ENCODE assay signal across 10 mouse cellular contexts in genomic region chr19:7089842-7090251, GRCm38 (mm10). TPM values are rescaled to one million over a fixed set of nuclear protein-coding genes. Genes with fewer than 3 reads are reported as not detected.
A peak's percentile ranks its signal among the peaks of the same experiment; 100 is the strongest.
DNase-seq lines count a peak whose midpoint lies in the region; ATAC-seq and TF ChIP-seq lines count a peak whose summit lies in the region.
"Had no signal": no experiment of that assay in that cellular context is flagged by ENCODE, and none has a peak within 500 bp of the region (broad histone marks: within the 10 kb centered on the region; RNA-seq: fewer than 3 reads in every experiment).

No protein-coding gene starts in this region.

- H3K9me3 ChIP-seq in liver, embryonic 12.5 days (replicated peaks): no peaks in the 10 kb centered on the region
- no peaks in the 10 kb centered on the region for H3K9me3 ChIP-seq in liver, embryonic 11.5 days (ENCODE audit: control insufficient read depth, low read length)
- no peaks in the 10 kb centered on the region for H3K9me3 ChIP-seq in liver, embryonic 14.5 days (ENCODE audit: control insufficient read depth, low read length)

- no peak for TF ChIP-seq POLR2A in olfactory bulb, adult 2 months (IDR thresholded peaks at IDR 0.05; ENCODE audit: insufficient read depth, low read depth, low read length)

- ATAC-seq in liver, embryonic 12.5 days: peak; percentile 64
- ATAC-seq in liver, embryonic 11.5 days (replicated peaks; ENCODE audit: low FRiP score): no peak
- ATAC-seq in liver, embryonic 14.5 days (ENCODE audit: insufficient read depth): peak; percentile 52; the same call in 1 of the 2 replicates

- no peak overlapping the region for H3K9ac ChIP-seq in liver, embryonic 12.5 days
- H3K9ac ChIP-seq in liver, embryonic 11.5 days (ENCODE audit: low read depth, low read length): no peak overlapping the region
- no peak overlapping the region for H3K9ac ChIP-seq in liver, embryonic 14.5 days (replicated peaks)

- no peak overlapping the region for H3K4me3 ChIP-seq in liver, embryonic 12.5 days
- H3K4me3 ChIP-seq in liver, embryonic 11.5 days (ENCODE audit: low read depth, low read length): no peak overlapping the region
- H3K4me3 ChIP-seq in liver, embryonic 14.5 days (ENCODE audit: insufficient read depth in 1 of 2, low read depth in 2 of 2, low read length in 2 of 2): no peak overlapping the region
- H3K4me3 ChIP-seq in olfactory bulb, adult 2 months (ENCODE audit: insufficient read depth, low read depth, low read length): no peak overlapping the region

- intact Hi-C loops in gastrocnemius, postnatal 14 days (cut with DNase I; ENCODE audit: low total_unique reads): no loop called here

- peaks cover 89% of the 10 kb centered on the region for H3K27me3 ChIP-seq in liver, embryonic 12.5 days (replicated peaks)
- peaks cover 36% of the 10 kb centered on the region for H3K27me3 ChIP-seq in liver, embryonic 11.5 days (replicated peaks; ENCODE audit: control insufficient read depth, insufficient read depth, low read length)
- H3K27me3 ChIP-seq in liver, embryonic 14.5 days (ENCODE audit: control insufficient read depth, insufficient read depth, low read length): peaks cover 2% of the 10 kb centered on the region

- no peaks in the 10 kb centered on the region for H3K36me3 ChIP-seq in liver, embryonic 12.5 days
- H3K36me3 ChIP-seq in liver, embryonic 11.5 days (ENCODE audit: control insufficient read depth, insufficient read depth, low read length): no peaks in the 10 kb centered on the region
- H3K36me3 ChIP-seq in liver, embryonic 14.5 days (replicated peaks; ENCODE audit: control insufficient read depth, insufficient read depth, low read depth): no peaks in the 10 kb centered on the region

- TF ChIP-seq CTCF in liver, embryonic 14.5 days (IDR thresholded peaks at IDR 0.05; ENCODE audit: low read depth): no peak
- no peak for TF ChIP-seq CTCF in olfactory bulb, adult 2 months (IDR thresholded peaks at IDR 0.05; ENCODE audit: insufficient read depth, low read depth, low read length)

- DNase-seq in gastrocnemius, postnatal 25 days: peak; percentile 51
- no peak for DNase-seq in gastrocnemius, postnatal 14 days
- no peak for DNase-seq in liver, embryonic 11.5 days (ENCODE audit: low spot score)
- DNase-seq in liver, embryonic 14.5 days (ENCODE audit: low read depth in 3 of 3, low spot score in 3 of 3): no peak
- DNase-seq in urinary bladder, postnatal 36 days (ENCODE audit: low spot score in 2 of 2): no peak
- no peak for DNase-seq in cerebellum, postnatal 14 days
- DNase-seq: B cell, adult 2 months; cerebellum, adult 18-20 months had no signal

- WGBS in liver, embryonic 12.5 days (ENCODE audit: insufficient replicate concordance): 24% methylated on average over 7 of the region's 7 CpGs
- 32% methylated on average over 7 of the region's 7 CpGs for WGBS in liver, embryonic 11.5 days
- WGBS in liver, embryonic 14.5 days (ENCODE audit: insufficient replicate concordance): 36% methylated on average over 7 of the region's 7 CpGs
- WGBS in olfactory bulb, adult 2 months: 78% methylated on average over 7 of the region's 7 CpGs

- no peak overlapping the region for H3K4me2 ChIP-seq in liver, embryonic 12.5 days
- no peak overlapping the region for H3K4me2 ChIP-seq in liver, embryonic 11.5 days
- no peak overlapping the region for H3K4me2 ChIP-seq in liver, embryonic 14.5 days (ENCODE audit: low read depth)

- no peak overlapping the region for H3K27ac ChIP-seq in liver, embryonic 12.5 days
- H3K27ac ChIP-seq in liver, embryonic 11.5 days (ENCODE audit: low read depth, low read length): no peak overlapping the region
- no peak overlapping the region for H3K27ac ChIP-seq in liver, embryonic 14.5 days
- H3K27ac ChIP-seq in olfactory bulb, adult 2 months (ENCODE audit: insufficient read depth, low read depth, low read length): peak overlapping the region; percentile 46; the same call in 1 of the 2 replicates

- H3K4me1 ChIP-seq in liver, embryonic 12.5 days: no peaks in the 10 kb centered on the region
- no peaks in the 10 kb centered on the region for H3K4me1 ChIP-seq in liver, embryonic 11.5 days (replicated peaks; ENCODE audit: control insufficient read depth, insufficient read depth, low read length)
- H3K4me1 ChIP-seq in liver, embryonic 14.5 days (replicated peaks; ENCODE audit: control insufficient read depth in 2 of 2, insufficient read depth in 2 of 2, low read length in 1 of 2): no peaks in the 10 kb centered on the region
- H3K4me1 ChIP-seq in olfactory bulb, adult 2 months (ENCODE audit: control insufficient read depth, insufficient read depth, low read length): peaks cover 64% of the 10 kb centered on the region

- TF ChIP-seq EP300 in liver, embryonic 14.5 days (IDR thresholded peaks at IDR 0.05; ENCODE audit: low read depth): no peak

RNA-seq across cellular contexts. Expression of gene Flrt1, which starts 15.7 kb away (rescaled TPM):
- total RNA-seq in gastrocnemius, postnatal 25 days (2021): under 1 TPM; 0.31 to 0.35 TPM
- under 1 TPM; 0.27 to 0.51 TPM for total RNA-seq in gastrocnemius, postnatal 14 days (2021)
- polyA plus RNA-seq in liver, embryonic 12.5 days (2016; fragmentation: Nextera tagmentation; extraction: Ambion mirVana): 0.23 TPM in 2 replicates
- polyA plus RNA-seq in liver, embryonic 11.5 days (2014; fragmentation: Nextera tagmentation; extraction: Ambion mirVana): 0.60 and 0.64 TPM in 2 replicates
- 0.01 and 0.02 TPM in 2 replicates for polyA plus RNA-seq in liver, embryonic 14.5 days (2012; rRNA removed)
- polyA plus RNA-seq in liver, embryonic 14.5 days (2014; fragmentation: Nextera tagmentation; extraction: Ambion mirVana): 0.08 and 0.09 TPM in 2 replicates
- polyA plus RNA-seq in olfactory bulb, adult 2 months (2012; ENCODE audit: insufficient read depth, insufficient read length, low replicate concordance, missing spikeins): not detected in 2 replicates

RNA-seq across cellular contexts. Expression of gene Macrod1, which starts 33.2 kb away (rescaled TPM):
- 100 to 1,000 TPM; 227 to 252 TPM for total RNA-seq in gastrocnemius, postnatal 25 days (2021)
- 100 to 1,000 TPM; 187 to 192 TPM for total RNA-seq in gastrocnemius, postnatal 14 days (2021)
- polyA plus RNA-seq in liver, embryonic 12.5 days (2016; fragmentation: Nextera tagmentation; extraction: Ambion mirVana): 6.4 and 7.6 TPM in 2 replicates
- polyA plus RNA-seq in liver, embryonic 11.5 days (2014; fragmentation: Nextera tagmentation; extraction: Ambion mirVana): 5.9 and 6.7 TPM in 2 replicates
- 4.5 TPM in 2 replicates for polyA plus RNA-seq in liver, embryonic 14.5 days (2012; rRNA removed)
- polyA plus RNA-seq in liver, embryonic 14.5 days (2014; fragmentation: Nextera tagmentation; extraction: Ambion mirVana): 3.7 and 5.1 TPM in 2 replicates
- polyA plus RNA-seq in olfactory bulb, adult 2 months (2012; ENCODE audit: insufficient read depth, insufficient read length, low replicate concordance, missing spikeins): not detected in 2 replicates

RNA-seq across cellular contexts. Expression of gene Stip1, which starts 50.1 kb away (rescaled TPM):
- 10 to 100 TPM; 86.5 to 95.6 TPM for total RNA-seq in gastrocnemius, postnatal 25 days (2021)
- total RNA-seq in gastrocnemius, postnatal 14 days (2021): 10 to 100 TPM; 80.3 to 92.4 TPM
- 218 and 230 TPM in 2 replicates for polyA plus RNA-seq in liver, embryonic 12.5 days (2016; fragmentation: Nextera tagmentation; extraction: Ambion mirVana)
- polyA plus RNA-seq in liver, embryonic 11.5 days (2014; fragmentation: Nextera tagmentation; extraction: Ambion mirVana): 356 and 387 TPM in 2 replicates
- 56.2 and 86.2 TPM in 2 replicates for polyA plus RNA-seq in liver, embryonic 14.5 days (2012; rRNA removed)
- 113 and 122 TPM in 2 replicates for polyA plus RNA-seq in liver, embryonic 14.5 days (2014; fragmentation: Nextera tagmentation; extraction: Ambion mirVana)
- polyA plus RNA-seq in olfactory bulb, adult 2 months (2012; ENCODE audit: insufficient read depth, insufficient read length, low replicate concordance, missing spikeins): 145 and 219 TPM in 2 replicates
